Mouse (Mus musculus) midbrain, embryonic 15.5 days (tissue): ENCODE measurements at regions not wholly inside any gene's neighbourhood (a gene's known extent, or its start where the extent isn't known, plus 50 kb on each side); places are given as distances from the start of the nearest gene placed in this dataset.

Source experiments
- ATAC-seq: fragments of 200-750 bp; cut with Nextera tagmentation; replicated peaks from 2 replicates; pipeline ENCODE4 v1.8.0; 2017; ENCODE audit warnings: moderate TSS enrichment
- H3K27ac ChIP-seq: fragments of 300-500 bp; sonication (generic); 2 replicates; pipeline ENCODE4 v1.5.1; 2015; ENCODE audit warnings: mild to moderate bottlenecking, inconsistent platforms
- H3K27me3 ChIP-seq: fragments of 300-500 bp; sonication (generic); replicated peaks from 2 replicates; pipeline ENCODE4 v1.6.1; 2015; ENCODE audit warnings: inconsistent platforms
- H3K36me3 ChIP-seq: fragments of 300-500 bp; sonication (generic); replicated peaks from 2 replicates; pipeline ENCODE4 v1.6.1; 2015; ENCODE audit warnings: inconsistent platforms
- H3K4me1 ChIP-seq: fragments of 300-500 bp; sonication (generic); 2 replicates; pipeline ENCODE4 v1.6.1; 2015; ENCODE audit warnings: inconsistent platforms
- H3K4me2 ChIP-seq: fragments of 300-500 bp; sonication (generic); 2 replicates; pipeline ENCODE4 v1.6.1; 2015; ENCODE audit warnings: inconsistent platforms, mild to moderate bottlenecking, moderate library complexity
- H3K4me3 ChIP-seq: fragments of 300-500 bp; sonication (generic); 2 replicates; pipeline ENCODE4 v1.5.1; 2015; ENCODE audit warnings: mild to moderate bottlenecking, inconsistent platforms
- H3K9ac ChIP-seq: fragments of 300-500 bp; sonication (generic); 2 replicates; pipeline ENCODE4 v1.6.1; 2015; ENCODE audit warnings: mild to moderate bottlenecking, inconsistent platforms
- H3K9me3 ChIP-seq: fragments of 300-500 bp; sonication (generic); 2 replicates; pipeline ENCODE4 v1.6.1; 2016; ENCODE audit warnings: inconsistent platforms
- WGBS: fragments of 180-500 bp; shearing (Covaris S2); methylation state at CpG from one replicate; pipeline ENCODE4 v1.1.7; 2015; ENCODE audit warnings: mixed read lengths; 5-methylcytosine and 5-hydroxymethylcytosine counted together

- H3K4me3 ChIP-seq = no peak overlapping the region
- no peaks in the 10 kb centered on the region for H3K9me3 ChIP-seq
- no peak overlapping the region for H3K27ac ChIP-seq
- no peak overlapping the region for H3K9ac ChIP-seq
- H3K4me1 ChIP-seq = peaks cover 4% of the 10 kb centered on the region; the same call in 1 of the 2 replicates
- no peak overlapping the region for H3K4me2 ChIP-seq
- no peaks in the 10 kb centered on the region for H3K36me3 ChIP-seq
- no peak for ATAC-seq
- 64% methylated on average over 10 of the region's 10 CpGs for WGBS
- H3K27me3 ChIP-seq = no peaks in the 10 kb centered on the region
These were observed 66.5 kb downstream of the Nmur2 start for GRCm38 (mm10) chr11:55974224-55974875.

DNA sequence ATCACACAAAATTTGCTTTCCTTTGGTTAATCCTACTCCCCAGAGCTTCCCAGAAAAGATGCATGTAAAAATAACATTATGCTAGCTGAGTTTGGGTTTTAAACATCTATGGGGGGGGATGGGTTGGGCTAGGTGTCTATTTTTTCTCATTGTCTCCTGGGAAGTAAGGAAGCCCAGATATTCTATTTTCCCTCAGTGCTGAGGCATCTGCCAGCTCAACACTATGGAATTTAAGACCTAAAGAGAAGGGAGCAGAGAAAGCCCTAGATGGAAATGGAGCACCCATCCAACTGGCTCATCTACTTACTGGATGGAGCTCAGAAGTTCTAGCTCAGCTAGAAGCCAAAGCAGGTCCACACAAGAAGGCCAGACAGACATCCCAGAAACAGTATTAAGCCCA is 74.2 kb downstream of the Nmur2 start:
- Histone ChIP-seq H3K27ac (no peak overlapping the region), H3K4me3 (no peak overlapping the region), H3K27me3 (no peaks in the 10 kb centered on the region), H3K4me1 (no peaks in the 10 kb centered on the region), H3K9me3 (no peaks in the 10 kb centered on the region), H3K4me2 (no peak overlapping the region), H3K36me3 (no peaks in the 10 kb centered on the region), H3K9ac (no peak overlapping the region)
- ATAC-seq = no peak

- ATAC-seq = no peak
- Histone ChIP-seq H3K9ac (no peak overlapping the region), H3K36me3 (no peaks in the 10 kb centered on the region), H3K27me3 (no peaks in the 10 kb centered on the region), H3K27ac (no peak overlapping the region), H3K4me2 (no peak overlapping the region), H3K4me1 (peaks cover 3% of the 10 kb centered on the region; the same call in 1 of the 2 replicates), H3K4me3 (no peak overlapping the region), H3K9me3 (no peaks in the 10 kb centered on the region)
- WGBS = 7% methylated on average over 1 of the region's 1 CpGs
These were observed 82.4 kb downstream of the Nmur2 start for GRCm38 (mm10) chr11:55958372-55958771.

- WGBS = 29% methylated on average over 2 of the region's 2 CpGs
- Histone ChIP-seq H3K36me3 (no peaks in the 10 kb centered on the region), H3K9me3 (no peaks in the 10 kb centered on the region), H3K27ac (no peak overlapping the region), H3K9ac (no peak overlapping the region), H3K4me1 (peaks cover 3% of the 10 kb centered on the region; the same call in 1 of the 2 replicates), H3K4me3 (no peak overlapping the region), H3K4me2 (no peak overlapping the region), H3K27me3 (no peaks in the 10 kb centered on the region)
- ATAC-seq = no peak
These were observed 83.5 kb downstream of the Nmur2 start for GRCm38 (mm10) chr11:55957355-55957754.

DNA sequence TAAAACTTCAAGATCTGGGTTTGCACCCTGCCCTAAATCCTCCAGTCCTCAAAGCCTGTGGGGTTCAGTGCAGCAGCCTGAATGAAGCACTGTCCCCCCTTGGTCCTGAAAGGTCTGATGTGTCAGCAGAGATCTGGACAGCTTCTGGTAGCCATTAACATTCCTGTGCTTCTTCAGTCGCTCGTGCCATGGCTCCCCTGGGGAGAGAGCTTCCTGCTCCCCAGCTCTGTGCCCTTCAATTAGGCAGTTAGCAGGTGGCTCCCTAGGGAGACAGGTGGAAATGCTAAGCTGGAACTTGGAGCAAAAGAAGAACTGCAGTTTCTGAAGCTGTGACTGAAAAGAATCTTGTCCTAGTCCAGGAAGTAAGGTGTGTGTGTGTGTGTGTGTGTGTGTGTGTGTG is 87.1 kb downstream of the Nmur2 start:
- H3K4me2 ChIP-seq = no peak overlapping the region
- no peaks in the 10 kb centered on the region for H3K36me3 ChIP-seq
- H3K27me3 ChIP-seq = no peaks in the 10 kb centered on the region
- H3K27ac ChIP-seq = no peak overlapping the region
- no peak for ATAC-seq
- no peaks in the 10 kb centered on the region for H3K9me3 ChIP-seq
- 29% methylated on average over 2 of the region's 2 CpGs for WGBS
- no peak overlapping the region for H3K9ac ChIP-seq
- H3K4me3 ChIP-seq = no peak overlapping the region
- peaks cover 3% of the 10 kb centered on the region; the same call in 1 of the 2 replicates for H3K4me1 ChIP-seq

- no peak for ATAC-seq
- Histone ChIP-seq H3K36me3 (no peaks in the 10 kb centered on the region), H3K27me3 (no peaks in the 10 kb centered on the region), H3K4me3 (no peak overlapping the region), H3K9me3 (no peaks in the 10 kb centered on the region), H3K4me1 (no peaks in the 10 kb centered on the region), H3K9ac (no peak overlapping the region), H3K27ac (no peak overlapping the region), H3K4me2 (no peak overlapping the region)
- WGBS = 73% methylated on average over 3 of the region's 3 CpGs
These were observed 91.2 kb downstream of the Nmur2 start for GRCm38 (mm10) chr11:55949596-55949995.

DNA sequence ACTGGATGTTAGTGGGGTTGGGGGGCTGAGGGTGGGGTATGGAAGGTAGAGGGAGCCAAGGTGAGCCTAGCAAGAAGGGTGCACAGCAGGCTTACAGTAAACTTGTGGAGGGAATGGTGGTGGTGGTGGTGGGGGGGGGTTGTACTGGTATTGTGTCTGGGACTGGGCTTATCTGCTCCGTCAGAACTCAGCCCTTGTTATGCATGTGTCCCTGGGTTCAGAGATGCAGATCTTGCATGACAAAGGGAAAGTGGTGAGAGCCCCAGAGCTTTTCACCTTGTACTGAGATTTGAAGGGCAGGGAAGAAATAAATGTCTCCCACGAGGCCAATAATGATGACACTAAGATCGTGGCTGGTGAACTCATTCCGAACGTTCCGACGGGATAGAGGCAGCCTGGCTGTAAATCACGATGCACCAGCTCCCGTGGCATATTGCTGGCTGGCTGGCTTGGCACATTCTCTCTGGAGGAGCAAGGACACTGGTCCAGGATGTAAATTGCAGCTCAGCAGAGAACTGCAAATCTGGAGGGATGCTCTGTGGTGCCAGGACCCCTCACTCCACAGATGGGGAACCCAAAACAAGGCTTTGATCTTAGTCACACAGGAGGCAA is 94.1 kb downstream of the Nmur2 start:
- H3K4me3 ChIP-seq = no peak overlapping the region
- no peaks in the 10 kb centered on the region for H3K4me1 ChIP-seq
- no peaks in the 10 kb centered on the region for H3K36me3 ChIP-seq
- no peak for ATAC-seq
- no peak overlapping the region for H3K4me2 ChIP-seq
- no peak overlapping the region for H3K9ac ChIP-seq
- H3K27ac ChIP-seq = no peak overlapping the region
- 42% methylated on average over 9 of the region's 9 CpGs for WGBS
- H3K27me3 ChIP-seq = no peaks in the 10 kb centered on the region
- H3K9me3 ChIP-seq = no peaks in the 10 kb centered on the region

DNA sequence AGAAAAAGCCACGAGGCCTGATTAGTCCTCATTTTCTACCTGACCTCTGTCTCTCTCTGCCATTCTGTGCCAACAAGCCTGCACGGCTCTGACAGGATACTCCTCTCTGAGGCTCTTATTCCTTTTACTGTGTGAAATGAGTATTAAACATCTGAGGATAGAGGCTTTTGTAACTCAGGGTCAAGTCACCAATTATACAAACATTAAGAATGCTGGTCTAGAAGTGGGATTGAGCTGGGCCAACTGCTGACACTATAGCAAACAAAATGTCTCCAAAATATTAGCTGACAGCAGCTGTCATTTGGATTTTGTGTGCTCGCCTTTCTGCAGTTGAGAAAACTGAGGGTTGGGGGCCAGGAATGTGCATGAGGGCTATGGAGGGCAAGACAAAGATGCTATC is 94.8 kb downstream of the Nmur2 start:
- H3K4me3 ChIP-seq = no peak overlapping the region
- no peaks in the 10 kb centered on the region for H3K4me1 ChIP-seq
- no peaks in the 10 kb centered on the region for H3K36me3 ChIP-seq
- no peak overlapping the region for H3K9ac ChIP-seq
- H3K4me2 ChIP-seq = no peak overlapping the region
- H3K27ac ChIP-seq = no peak overlapping the region
- no peaks in the 10 kb centered on the region for H3K27me3 ChIP-seq
- no peaks in the 10 kb centered on the region for H3K9me3 ChIP-seq
- WGBS = 54% methylated on average over 3 of the region's 3 CpGs
- no peak for ATAC-seq

GRCm38 (mm10) chr11:55939983-55940382 is 100.8 kb downstream of the Nmur2 start:
- Histone ChIP-seq H3K4me1 (no peaks in the 10 kb centered on the region), H3K36me3 (no peaks in the 10 kb centered on the region), H3K4me3 (no peak overlapping the region), H3K4me2 (no peak overlapping the region), H3K27ac (no peak overlapping the region), H3K9me3 (no peaks in the 10 kb centered on the region), H3K9ac (no peak overlapping the region), H3K27me3 (no peaks in the 10 kb centered on the region)
- ATAC-seq = no peak
- 91% methylated on average over 2 of the region's 2 CpGs for WGBS

DNA sequence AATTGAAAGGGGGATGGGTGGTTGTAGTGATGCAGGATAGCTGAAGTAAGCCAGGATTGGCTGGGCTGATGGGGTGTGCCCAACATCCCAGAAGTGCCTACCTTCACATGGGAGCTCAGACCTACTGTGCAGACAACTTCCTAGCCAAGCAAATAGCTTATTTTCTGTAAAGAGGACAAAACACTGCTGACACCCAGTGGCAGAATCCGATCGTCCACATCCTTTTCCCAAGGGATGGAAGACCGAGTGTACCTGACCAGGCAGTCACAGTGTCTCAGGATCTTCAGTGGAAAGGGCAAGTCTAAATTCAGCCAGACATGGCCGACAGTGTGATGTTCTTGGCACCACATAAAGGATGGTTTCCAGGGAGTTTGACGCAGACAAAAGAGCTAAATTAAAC is 114.4 kb downstream of the Nmur2 start:
- no peaks in the 10 kb centered on the region for H3K9me3 ChIP-seq
- no peak overlapping the region for H3K4me2 ChIP-seq
- H3K4me3 ChIP-seq = no peak overlapping the region
- 83% methylated on average over 5 of the region's 5 CpGs for WGBS
- no peaks in the 10 kb centered on the region for H3K4me1 ChIP-seq
- H3K9ac ChIP-seq = no peak overlapping the region
- H3K36me3 ChIP-seq = no peaks in the 10 kb centered on the region
- ATAC-seq = no peak
- no peak overlapping the region for H3K27ac ChIP-seq
- H3K27me3 ChIP-seq = no peaks in the 10 kb centered on the region

DNA sequence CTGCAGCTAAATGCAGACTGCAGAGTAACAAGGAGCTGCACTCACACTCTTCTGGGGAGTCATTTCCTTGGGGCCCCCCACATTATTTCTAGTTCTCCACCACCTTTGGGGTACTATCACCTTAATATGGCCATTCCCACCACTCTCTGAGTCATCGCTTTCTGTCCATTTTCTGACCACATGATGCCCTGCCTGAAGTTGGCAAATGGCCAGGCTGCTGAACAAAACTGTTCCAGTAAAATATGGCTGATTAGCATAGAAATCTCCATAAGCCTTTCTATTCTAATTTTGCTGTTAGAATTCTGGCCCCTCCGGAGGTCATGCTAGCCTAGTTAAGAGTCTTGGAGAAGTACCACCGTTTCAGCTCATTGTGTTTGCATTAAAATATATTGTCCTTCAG is 121.7 kb downstream of the Nmur2 start:
- no peaks in the 10 kb centered on the region for H3K9me3 ChIP-seq
- H3K4me2 ChIP-seq = no peak overlapping the region
- H3K9ac ChIP-seq = no peak overlapping the region
- no peak overlapping the region for H3K4me3 ChIP-seq
- WGBS = 47% methylated on average over 3 of the region's 3 CpGs
- H3K4me1 ChIP-seq = no peaks in the 10 kb centered on the region
- no peak overlapping the region for H3K27ac ChIP-seq
- no peaks in the 10 kb centered on the region for H3K36me3 ChIP-seq
- ATAC-seq = no peak
- no peaks in the 10 kb centered on the region for H3K27me3 ChIP-seq

GRCm38 (mm10) chr11:55918411-55918810 is 122.4 kb downstream of the Nmur2 start:
- no peak for ATAC-seq
- 81% methylated on average over 5 of the region's 5 CpGs for whole genome bisulfite sequencing
- Histone ChIP-seq H3K27ac (no peak overlapping the region), H3K4me3 (no peak overlapping the region), H3K27me3 (no peaks in the 10 kb centered on the region), H3K4me2 (no peak overlapping the region), H3K36me3 (no peaks in the 10 kb centered on the region), H3K9me3 (no peaks in the 10 kb centered on the region), H3K9ac (no peak overlapping the region), H3K4me1 (no peaks in the 10 kb centered on the region)

DNA sequence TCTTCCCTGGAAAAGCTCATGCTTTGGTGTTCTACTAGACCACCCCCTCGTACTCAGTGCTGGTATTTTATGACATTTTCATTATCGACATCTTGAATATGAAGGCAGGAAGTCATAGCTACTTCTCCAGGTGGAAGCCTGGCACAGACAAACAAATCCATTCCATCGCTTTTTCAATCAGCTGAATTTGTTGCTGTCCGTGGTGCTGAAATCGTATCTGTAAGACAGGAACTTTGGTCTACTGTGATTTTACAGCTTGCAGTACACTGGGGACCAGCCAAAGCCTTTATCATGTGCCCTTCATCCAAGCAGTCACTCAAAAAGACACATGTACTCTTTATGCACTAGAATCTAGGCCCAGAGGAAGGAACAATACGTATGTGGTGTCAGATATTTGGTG is 143.3 kb downstream of the Nmur2 start:
- H3K9me3 ChIP-seq = no peaks in the 10 kb centered on the region
- 21% methylated on average over 6 of the region's 6 CpGs for WGBS
- no peak overlapping the region for H3K27ac ChIP-seq
- H3K9ac ChIP-seq = no peak overlapping the region
- H3K27me3 ChIP-seq = no peaks in the 10 kb centered on the region
- no peaks in the 10 kb centered on the region for H3K36me3 ChIP-seq
- H3K4me1 ChIP-seq = no peaks in the 10 kb centered on the region
- ATAC-seq = no peak
- no peak overlapping the region for H3K4me2 ChIP-seq
- no peak overlapping the region for H3K4me3 ChIP-seq
